Mouse (Mus musculus) forebrain, embryonic 10.5 days (tissue): Measurements from ENCODE around the gene Prkn. TPM values are rescaled to one million over a fixed set of nuclear protein-coding genes. Genes with fewer than 3 reads are reported as not detected.

ENCODE experiments used
- DNase-seq: peaks from one replicate; pipeline ENCODE4 v3.0.0-alpha.2; 2017; ENCODE audit warnings: low spot score; ENCODE audit errors: extremely low spot score
- H3K27ac ChIP-seq: fragments of 300-500 bp; sonication (generic); 2 replicates; pipeline ENCODE4 v1.5.1; 2016; ENCODE audit warnings: mild to moderate bottlenecking
- H3K27me3 ChIP-seq: fragments of 300-500 bp; sonication (generic); 2 replicates; pipeline ENCODE4 v1.6.1; 2016; ENCODE audit warnings: mild to moderate bottlenecking; ENCODE audit not compliant: poor library complexity, severe bottlenecking
- H3K36me3 ChIP-seq: fragments of 300-500 bp; sonication (generic); replicated peaks from 2 replicates; pipeline ENCODE4 v1.6.1; 2016; ENCODE audit warnings: mild to moderate bottlenecking, moderate library complexity
- H3K4me1 ChIP-seq: fragments of 300-500 bp; sonication (generic); 2 replicates; pipeline ENCODE4 v1.6.1; 2016
- H3K4me3 ChIP-seq: fragments of 300-500 bp; sonication (generic); 2 replicates; pipeline ENCODE4 v1.5.1; 2016; ENCODE audit warnings: mild to moderate bottlenecking, moderate library complexity
- H3K9me3 ChIP-seq: fragments of 300-500 bp; sonication (generic); 2 replicates; pipeline ENCODE4 v1.6.1; 2016; ENCODE audit warnings: mild to moderate bottlenecking, moderate library complexity
- WGBS: fragments of 180-500 bp; shearing (Covaris S2); methylation state at CpG from one replicate; pipeline ENCODE4 v1.1.7; 2016; 5-methylcytosine and 5-hydroxymethylcytosine counted together
- polyA plus RNA-seq: library from polyadenylated mRNA; unstranded; fragments of >200 nt; fragmentation: Nextera tagmentation; extraction: Ambion mirVana; gene quantifications from 2 replicates; pipeline ENCODE4 v1.2.1, GENCODE M21; 2016

The Prkn gene
- polyA plus RNA-seq, 1 experiment from 2014 or later, result 0.81 TPM

DNA sequence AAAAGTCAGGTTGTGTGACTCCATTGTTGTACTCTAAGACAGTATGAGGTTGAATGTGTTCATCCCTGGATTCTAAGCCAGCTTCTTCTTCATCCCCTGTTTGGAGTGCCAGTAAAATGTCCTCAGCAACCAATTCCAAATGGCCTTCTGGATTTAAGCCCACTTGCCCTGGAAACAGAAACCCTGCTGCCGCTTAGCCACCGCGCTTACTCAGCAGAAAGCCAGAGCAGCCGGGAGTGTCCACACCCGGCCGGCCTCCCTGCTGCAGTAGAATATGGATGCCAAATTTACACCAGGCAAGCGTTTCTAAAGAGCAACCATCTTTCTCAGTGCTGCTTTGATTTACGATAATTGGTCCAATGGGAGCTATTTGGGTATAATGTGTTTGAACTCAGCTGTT is 420.5 kb downstream of the Prkn start:
- no peaks in the 10 kb centered on the region for H3K4me1 ChIP-seq
- H3K27ac ChIP-seq, result no peak overlapping the region
- H3K4me3 ChIP-seq, result no peak overlapping the region
- H3K9me3 ChIP-seq, result no peaks in the 10 kb centered on the region
- DNase-seq, result no peak
- no peaks in the 10 kb centered on the region for H3K36me3 ChIP-seq
- 91% methylated on average over 8 of the region's 8 CpGs for WGBS
- no peaks in the 10 kb centered on the region for H3K27me3 ChIP-seq

DNA sequence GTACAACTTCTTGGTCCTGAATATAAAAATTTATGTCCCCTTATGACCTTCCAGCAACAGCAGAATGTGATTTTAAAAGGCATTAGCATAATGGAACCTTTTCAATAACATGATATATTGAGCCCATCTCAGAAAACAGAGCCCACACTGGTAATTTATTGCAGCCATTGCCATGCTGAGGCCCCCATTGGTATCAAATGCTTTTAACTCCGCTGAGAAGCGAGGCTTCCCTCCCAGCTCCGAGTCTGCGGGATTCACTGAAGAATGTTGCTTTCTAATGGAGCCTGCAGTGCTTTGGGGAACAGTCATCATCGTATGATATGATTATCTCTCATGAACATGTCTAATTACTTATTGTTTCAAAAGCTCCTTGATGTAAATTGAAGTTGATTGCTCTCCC is 421.5 kb downstream of the Prkn start:
- WGBS, result 82% methylated on average over 5 of the region's 5 CpGs
- DNase-seq, result no peak
- no peak overlapping the region for H3K27ac ChIP-seq
- no peaks in the 10 kb centered on the region for H3K9me3 ChIP-seq
- H3K27me3 ChIP-seq, result no peaks in the 10 kb centered on the region
- H3K36me3 ChIP-seq, result no peaks in the 10 kb centered on the region
- no peaks in the 10 kb centered on the region for H3K4me1 ChIP-seq
- H3K4me3 ChIP-seq, result no peak overlapping the region

DNA sequence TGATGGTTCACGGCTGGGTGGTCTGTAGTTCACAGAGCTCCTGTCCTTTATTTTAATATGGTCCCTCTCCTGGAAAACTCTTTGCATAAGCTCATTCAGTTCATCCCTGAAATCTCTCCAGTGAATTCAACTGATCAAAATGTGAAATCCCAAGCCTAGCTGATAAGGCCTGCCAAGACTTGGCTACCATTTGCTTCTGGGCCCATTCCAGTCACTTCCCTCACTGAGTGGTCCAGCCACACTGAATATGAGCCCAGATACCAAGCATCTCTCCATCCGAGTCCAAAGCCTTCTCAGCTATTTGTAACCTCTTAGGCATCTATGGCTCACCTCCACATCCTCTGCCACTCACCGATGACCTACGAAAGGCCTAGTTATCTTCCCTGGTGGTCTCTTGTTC is 427.8 kb downstream of the Prkn start:
- H3K36me3 ChIP-seq, result no peaks in the 10 kb centered on the region
- no peak for DNase-seq
- 90% methylated on average over 4 of the region's 4 CpGs for WGBS
- H3K27ac ChIP-seq, result no peak overlapping the region
- no peaks in the 10 kb centered on the region for H3K27me3 ChIP-seq
- no peaks in the 10 kb centered on the region for H3K9me3 ChIP-seq
- H3K4me3 ChIP-seq, result no peak overlapping the region
- H3K4me1 ChIP-seq, result no peaks in the 10 kb centered on the region

DNA sequence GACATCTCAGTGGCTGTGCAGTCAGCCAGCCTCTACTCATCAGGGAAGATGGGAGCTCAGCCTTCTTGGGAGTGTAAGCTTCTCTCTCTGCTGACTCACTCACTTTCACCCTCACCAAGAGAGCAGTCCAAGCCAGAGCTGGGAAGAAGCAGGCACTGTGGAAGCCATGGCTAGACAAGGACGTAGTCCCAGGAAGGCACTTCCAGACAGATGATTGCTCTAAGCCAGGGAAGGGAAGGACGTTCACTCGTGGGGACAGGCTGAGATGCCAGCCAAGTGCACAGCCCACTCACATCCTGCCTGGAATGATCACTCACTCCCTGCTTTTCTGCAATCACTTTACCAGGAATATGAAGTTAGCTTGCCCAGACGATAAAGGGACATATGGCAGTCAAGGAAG is 430.0 kb downstream of the Prkn start:
- WGBS, result 90% methylated on average over 4 of the region's 4 CpGs
- Histone ChIP-seq H3K27ac (no peak overlapping the region), H3K4me3 (no peak overlapping the region), H3K36me3 (no peaks in the 10 kb centered on the region), H3K4me1 (no peaks in the 10 kb centered on the region), H3K27me3 (no peaks in the 10 kb centered on the region), H3K9me3 (no peaks in the 10 kb centered on the region)
- no peak for DNase-seq

DNA sequence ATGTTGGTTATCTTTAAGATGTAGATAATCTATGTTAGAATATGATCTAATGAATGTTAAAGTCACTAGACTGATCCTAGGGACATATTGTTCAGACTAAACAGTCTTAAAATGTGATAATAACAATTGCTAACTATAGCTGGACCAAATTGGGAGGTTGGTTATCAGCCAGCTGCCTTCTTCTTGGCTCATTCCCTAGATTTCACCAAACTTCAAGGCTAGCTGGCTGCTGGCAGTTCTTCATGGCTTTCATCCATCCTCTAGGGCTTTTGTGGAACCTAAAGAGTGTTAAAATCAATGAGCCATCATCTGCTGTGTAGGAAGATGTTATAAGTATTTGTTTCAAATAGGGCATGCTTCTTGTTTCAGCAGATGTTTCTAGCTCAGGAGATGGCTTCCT is 431.7 kb downstream of the Prkn start:
- no peak overlapping the region for H3K27ac ChIP-seq

DNA sequence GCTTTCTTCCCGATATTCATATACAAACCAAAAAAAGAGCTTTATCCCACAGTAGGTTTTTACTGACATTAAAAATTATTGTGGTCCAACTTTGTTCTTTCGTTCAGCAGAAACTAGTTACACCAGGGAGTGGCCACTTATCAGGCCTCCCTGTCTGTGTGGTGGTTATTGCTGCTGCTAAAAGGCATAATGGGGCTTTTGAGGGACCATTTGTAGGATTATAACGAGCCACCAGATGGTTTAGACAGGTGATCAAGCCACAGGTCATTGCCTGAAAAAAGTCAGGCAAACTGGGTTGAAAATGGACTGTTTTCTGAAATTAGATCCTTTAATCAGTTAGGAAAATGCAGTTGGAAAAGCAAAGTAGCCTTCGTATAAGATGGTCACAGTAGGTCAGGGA is 444.1 kb downstream of the Prkn start:
- DNase-seq, result no peak
- 83% methylated on average over 4 of the region's 4 CpGs for WGBS
- Histone ChIP-seq H3K27ac (no peak overlapping the region), H3K9me3 (no peaks in the 10 kb centered on the region), H3K4me3 (no peak overlapping the region), H3K36me3 (no peaks in the 10 kb centered on the region), H3K4me1 (no peaks in the 10 kb centered on the region), H3K27me3 (no peaks in the 10 kb centered on the region)

More for the DNA sequence above, 431.7 kb downstream of the Prkn start:
- Histone ChIP-seq H3K9me3 (no peaks in the 10 kb centered on the region), H3K27me3 (no peaks in the 10 kb centered on the region), H3K4me1 (no peaks in the 10 kb centered on the region), H3K36me3 (no peaks in the 10 kb centered on the region), H3K4me3 (no peak overlapping the region)
- no peak for DNase-seq

DNA sequence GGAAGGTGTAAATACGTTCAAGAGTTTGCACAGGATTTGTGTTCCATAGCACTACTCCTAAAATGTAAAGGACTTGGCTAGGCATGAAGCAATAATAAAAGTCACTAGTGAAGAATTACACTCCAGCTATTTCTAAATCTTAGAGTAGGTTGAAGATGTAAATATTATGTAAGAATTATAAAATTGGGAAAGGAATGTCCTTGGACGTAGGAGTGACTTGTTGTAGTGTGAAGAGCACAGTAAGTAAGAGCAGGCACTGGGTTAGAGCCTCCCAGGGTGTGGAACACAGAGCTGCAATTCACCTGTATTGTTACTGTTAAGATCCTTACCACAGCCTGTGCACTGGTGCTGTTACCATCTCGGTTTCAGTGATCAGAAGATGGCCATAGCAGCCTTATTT is 450.0 kb downstream of the Prkn start:
- H3K27me3 ChIP-seq, result no peaks in the 10 kb centered on the region
- no peak for DNase-seq
- no peaks in the 10 kb centered on the region for H3K36me3 ChIP-seq
- H3K4me3 ChIP-seq, result no peak overlapping the region
- no peak overlapping the region for H3K27ac ChIP-seq
- WGBS, result 88% methylated on average over 3 of the region's 3 CpGs
- no peaks in the 10 kb centered on the region for H3K9me3 ChIP-seq
- no peaks in the 10 kb centered on the region for H3K4me1 ChIP-seq

DNA sequence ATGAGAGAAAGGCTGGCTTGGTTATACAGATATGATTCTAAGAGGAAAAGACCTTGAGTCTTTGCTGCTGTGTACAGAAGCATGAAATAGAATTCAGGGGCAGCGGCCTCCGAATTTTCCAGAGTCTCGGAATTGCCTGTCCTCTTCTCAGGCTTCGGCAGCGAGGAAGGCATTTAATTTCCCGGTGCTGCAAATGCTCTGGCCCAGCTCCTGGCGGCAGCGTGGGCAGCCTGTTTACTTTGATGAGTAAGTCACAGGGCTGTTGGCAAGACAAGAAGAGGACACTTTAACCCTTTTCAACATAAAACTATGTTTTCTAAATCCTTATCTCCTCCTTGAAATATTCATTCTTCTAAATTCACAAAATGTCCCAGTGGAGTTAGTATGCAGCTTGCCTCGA is 462.9 kb downstream of the Prkn start:
- WGBS, result 78% methylated on average over 9 of the region's 9 CpGs
- no peaks in the 10 kb centered on the region for H3K36me3 ChIP-seq
- no peaks in the 10 kb centered on the region for H3K27me3 ChIP-seq
- peaks cover 8% of the 10 kb centered on the region; the same call in 1 of the 2 replicates for H3K9me3 ChIP-seq
- no peak overlapping the region for H3K27ac ChIP-seq
- H3K4me1 ChIP-seq, result 0 out of 2 replicates have a peak, but pooled peaks cover 2% of the 10 kb centered on the region
- no peak overlapping the region for H3K4me3 ChIP-seq
- DNase-seq, result no peak

DNA sequence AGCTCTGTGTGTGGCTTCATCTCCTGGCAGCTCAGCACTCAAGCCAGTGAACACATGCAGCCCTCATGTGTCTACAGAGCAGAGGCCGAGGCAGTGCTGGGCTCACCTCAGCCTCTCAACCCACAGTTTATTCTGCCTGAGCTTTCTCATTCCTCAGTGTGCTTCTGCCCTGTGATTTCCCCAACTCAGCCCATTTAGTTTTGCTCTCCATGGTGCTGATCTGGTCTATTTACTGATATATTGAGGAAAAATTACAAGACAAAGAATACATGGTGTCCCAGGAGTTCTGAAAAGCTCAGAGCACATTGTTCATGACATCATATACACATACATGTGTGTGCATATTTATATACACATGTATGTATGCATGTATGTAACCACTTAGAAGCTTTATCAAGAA is 469.7 kb downstream of the Prkn start:
- Histone ChIP-seq H3K36me3 (no peaks in the 10 kb centered on the region), H3K9me3 (no peaks in the 10 kb centered on the region), H3K27ac (no peak overlapping the region), H3K4me3 (no peak overlapping the region), H3K4me1 (peaks cover 9% of the 10 kb centered on the region; the same call in 1 of the 2 replicates), H3K27me3 (no peaks in the 10 kb centered on the region)
- WGBS, result 45% methylated on average over 1 of the region's 1 CpGs
- no peak for DNase-seq

DNA sequence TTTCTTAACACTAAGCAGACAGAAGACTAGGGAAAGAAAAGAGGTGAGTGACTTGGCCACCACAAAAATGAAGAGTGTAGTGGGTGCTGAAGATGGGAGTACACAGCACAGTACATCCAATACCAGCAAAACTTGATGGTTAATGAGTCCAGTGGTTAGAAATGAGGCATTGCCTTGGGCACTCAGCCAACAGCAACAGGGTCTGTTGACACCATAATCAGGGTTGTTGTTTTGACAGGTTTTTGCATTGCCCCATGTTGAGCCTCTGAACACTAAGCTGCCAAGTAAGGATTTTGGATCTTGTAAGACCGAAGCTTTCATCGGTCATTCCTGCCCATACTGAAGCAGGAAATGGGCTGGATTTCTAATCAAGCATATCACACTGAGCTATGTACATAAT is 474.0 kb downstream of the Prkn start:
- no peak for DNase-seq
- H3K36me3 ChIP-seq, result no peaks in the 10 kb centered on the region
- 94% methylated on average over 2 of the region's 2 CpGs for WGBS

DNA sequence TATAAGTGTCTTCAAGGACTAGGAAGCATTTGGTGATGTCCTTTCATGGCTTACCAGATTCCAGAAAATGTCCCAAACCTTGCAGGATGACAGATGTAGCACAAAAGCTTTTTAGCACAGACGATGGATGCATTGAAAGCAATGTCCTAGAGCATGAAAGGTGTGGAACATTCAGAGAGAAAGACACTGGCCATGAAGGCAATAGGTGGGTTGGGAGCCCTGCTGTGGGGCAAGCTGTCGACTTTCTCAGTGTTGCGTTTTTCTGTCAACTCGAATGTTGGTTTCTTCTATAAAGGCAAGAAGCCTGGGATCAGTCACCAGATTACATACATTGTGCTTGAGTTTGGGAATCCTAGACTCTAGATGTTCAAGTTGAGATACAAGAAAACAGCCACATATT is 475.5 kb downstream of the Prkn start:
- Histone ChIP-seq H3K27me3 (no peaks in the 10 kb centered on the region), H3K4me1 (peaks cover 7% of the 10 kb centered on the region), H3K4me3 (no peak overlapping the region), H3K9me3 (no peaks in the 10 kb centered on the region), H3K36me3 (no peaks in the 10 kb centered on the region), H3K27ac (no peak overlapping the region)
- DNase-seq, result no peak
- 96% methylated on average over 4 of the region's 4 CpGs for whole genome bisulfite sequencing

More for the DNA sequence above, 474.0 kb downstream of the Prkn start:
- H3K27ac ChIP-seq, result no peak overlapping the region
- no peaks in the 10 kb centered on the region for H3K4me1 ChIP-seq
- no peaks in the 10 kb centered on the region for H3K27me3 ChIP-seq
- H3K9me3 ChIP-seq, result no peaks in the 10 kb centered on the region
- no peak overlapping the region for H3K4me3 ChIP-seq

DNA sequence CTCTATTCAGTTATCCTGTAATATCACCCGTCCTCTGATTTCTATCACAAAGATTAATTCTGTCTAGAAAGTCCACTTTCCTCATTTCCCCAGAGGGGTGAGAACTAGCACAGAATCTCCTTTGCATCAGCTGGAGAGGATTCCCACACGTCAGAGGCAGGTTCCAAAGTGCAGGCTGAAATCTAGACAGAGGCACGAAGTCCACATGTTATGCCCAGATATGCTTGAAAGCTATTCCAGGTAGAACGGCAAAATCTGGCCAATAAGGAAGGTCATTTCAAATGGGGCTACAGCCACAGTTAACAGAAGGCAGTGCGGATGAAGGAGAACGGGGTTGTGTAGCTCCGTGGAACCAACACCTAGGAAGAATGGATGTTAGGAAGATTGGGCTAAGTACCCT is 478.8 kb downstream of the Prkn start:
- Histone ChIP-seq H3K36me3 (no peaks in the 10 kb centered on the region), H3K4me3 (no peak overlapping the region), H3K4me1 (peaks cover 7% of the 10 kb centered on the region), H3K9me3 (no peaks in the 10 kb centered on the region), H3K27me3 (no peaks in the 10 kb centered on the region), H3K27ac (no peak overlapping the region)
- WGBS, result 90% methylated on average over 7 of the region's 7 CpGs
- DNase-seq, result no peak

DNA sequence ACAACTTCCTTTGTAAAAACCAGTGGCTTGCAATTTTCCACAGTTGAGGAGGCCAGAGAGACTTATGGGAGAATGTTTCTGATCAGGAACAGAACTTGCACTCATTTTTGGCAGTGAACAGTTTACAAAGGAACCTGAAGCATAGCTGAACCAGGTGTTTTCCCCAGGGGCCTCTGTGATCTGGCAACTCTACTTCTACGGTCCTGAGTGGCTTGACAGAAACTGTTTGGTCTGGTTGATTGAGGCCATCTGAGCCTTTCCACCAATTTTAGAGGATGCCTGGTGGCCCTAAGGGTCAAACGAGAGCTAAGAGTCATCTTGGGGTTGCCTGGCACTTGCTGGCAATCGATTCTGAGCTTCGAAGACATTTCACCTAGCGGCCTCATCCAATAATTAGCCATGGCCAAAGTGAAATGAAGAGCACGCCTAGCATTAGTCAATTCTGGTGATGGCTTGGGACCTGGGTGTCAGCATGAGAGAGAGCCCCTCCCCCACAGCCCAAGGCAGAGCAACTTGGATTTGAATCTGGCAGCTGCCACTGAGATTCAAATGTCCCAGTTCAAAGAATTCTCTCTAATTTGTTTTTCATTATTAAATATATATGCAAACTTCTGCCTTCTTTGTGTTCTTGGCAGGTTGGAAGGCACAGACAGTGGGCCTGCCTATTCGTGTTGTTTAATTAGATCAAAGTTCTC is 479.6 kb downstream of the Prkn start:
- no peaks in the 10 kb centered on the region for H3K9me3 ChIP-seq
- peaks cover 7% of the 10 kb centered on the region for H3K4me1 ChIP-seq
- H3K27me3 ChIP-seq, result no peaks in the 10 kb centered on the region
- 59% methylated on average over 7 of the region's 7 CpGs for WGBS
- no peaks in the 10 kb centered on the region for H3K36me3 ChIP-seq
- no peak overlapping the region for H3K4me3 ChIP-seq
- no peak for DNase-seq
- no peak overlapping the region for H3K27ac ChIP-seq

DNA sequence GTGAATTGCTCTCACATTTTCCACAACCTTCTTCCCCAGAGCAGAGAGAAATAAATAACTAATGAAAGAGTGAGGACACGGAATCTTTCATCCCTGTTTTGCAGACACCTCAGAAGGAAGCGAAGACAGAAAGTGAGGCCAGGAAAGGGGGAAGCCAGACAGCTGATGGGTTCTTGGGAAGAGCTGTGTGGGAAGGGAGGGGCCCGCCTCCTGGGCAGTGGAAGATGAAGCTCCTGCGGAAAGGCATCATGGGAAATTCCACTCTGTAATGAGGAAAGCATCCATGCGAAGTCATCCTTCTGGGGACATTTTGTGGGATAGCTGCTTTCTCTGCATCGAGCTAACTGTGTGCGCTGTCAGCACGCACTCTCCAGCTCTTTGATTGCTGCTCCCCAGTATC is 491.9 kb downstream of the Prkn start:
- WGBS, result 85% methylated on average over 8 of the region's 8 CpGs
- H3K27ac ChIP-seq, result no peak overlapping the region
- no peak for DNase-seq
- no peak overlapping the region for H3K4me3 ChIP-seq
- H3K9me3 ChIP-seq, result no peaks in the 10 kb centered on the region
- peaks cover 5% of the 10 kb centered on the region; the same call in 1 of the 2 replicates for H3K4me1 ChIP-seq
- no peaks in the 10 kb centered on the region for H3K36me3 ChIP-seq
- H3K27me3 ChIP-seq, result no peaks in the 10 kb centered on the region
